Mouse (Mus musculus): ENCODE measurements around the gene Tcte1.

The Tcte1 gene

GRCm38 (mm10) chr17:45586449-45586837, 63.2 kb downstream of the Tcte1 start:
- no peak for DNase-seq

GRCm38 (mm10) chr17:45588370-45588769, 65.1 kb downstream of the Tcte1 start:
- no peak for DNase-seq

- no peak for DNase-seq
Observed at GRCm38 (mm10) chr17:45589236-45589635, 66.0 kb downstream of the Tcte1 start.

GRCm38 (mm10) chr17:45589844-45590243, 66.6 kb downstream of the Tcte1 start:
- DNase-seq, result no peak

- no peak for DNase-seq
Observed at GRCm38 (mm10) chr17:45590410-45590809, 67.2 kb downstream of the Tcte1 start.

- no peak for DNase-seq
Observed at GRCm38 (mm10) chr17:45591701-45592605, 68.7 kb downstream of the Tcte1 start.
